Mouse (Mus musculus) ES-Bruce4 (cell line): Measurements from ENCODE around the gene Mvb12b. TPM values are rescaled to one million over a fixed set of nuclear protein-coding genes. Genes with fewer than 3 reads are reported as not detected.

Experiments used
- H3K27ac ChIP-seq: 2 replicates; pipeline ENCODE4 v1.5.1; 2012; ENCODE audit warnings: low read length, inconsistent platforms; ENCODE audit not compliant: insufficient read depth
- H3K27me3 ChIP-seq: 2 replicates; pipeline ENCODE4 v1.6.1; 2012; ENCODE audit warnings: mild to moderate bottlenecking, low read length, inconsistent platforms; ENCODE audit not compliant: control insufficient read depth, poor library complexity, insufficient read depth, severe bottlenecking
- H3K36me3 ChIP-seq: 2 replicates; pipeline ENCODE4 v1.6.1; 2012; ENCODE audit warnings: inconsistent platforms, mild to moderate bottlenecking, low read length, moderate library complexity; ENCODE audit not compliant: control insufficient read depth, poor library complexity, insufficient read depth, severe bottlenecking
- H3K4me1 ChIP-seq: one replicate; pipeline ENCODE4 v1.8.1; 2011; ENCODE audit warnings: low read length; ENCODE audit not compliant: control insufficient read depth, insufficient read depth
- H3K4me3 ChIP-seq: 2 replicates; pipeline ENCODE4 v1.5.1; 2011; ENCODE audit warnings: low read depth, mild to moderate bottlenecking, low read length
- H3K9ac ChIP-seq: 2 replicates; pipeline ENCODE4 v1.6.1; 2012; ENCODE audit warnings: low read depth, mild to moderate bottlenecking, inconsistent platforms; ENCODE audit not compliant: poor library complexity, severe bottlenecking
- H3K9me3 ChIP-seq: replicated peaks from 2 replicates; pipeline ENCODE4 v1.6.1; 2012; ENCODE audit warnings: mild to moderate bottlenecking, low read length, inconsistent platforms; ENCODE audit not compliant: control insufficient read depth, poor library complexity, insufficient read depth, severe bottlenecking
- CTCF ChIP-seq: IDR thresholded peaks from one replicate; pipeline ENCODE4 v1.8.1; 2011; ENCODE audit warnings: low read depth, low read length
- EP300 ChIP-seq: IDR thresholded peaks from 2 replicates; pipeline ENCODE4 v1.6.1; 2011; ENCODE audit warnings: low read depth, low read length; ENCODE audit not compliant: insufficient read depth
- POLR2A ChIP-seq: IDR thresholded peaks from one replicate; pipeline ENCODE4 v1.8.1; 2011; ENCODE audit warnings: low read length; ENCODE audit not compliant: insufficient read depth
- polyA plus RNA-seq: library from polyadenylated mRNA; stranded (reverse); fragments of >200 nt; gene quantifications from 2 replicates; pipeline ENCODE4 v1.2.4, GENCODE M21; 2011; ENCODE audit warnings: low read depth; ENCODE audit not compliant: missing spikeins, insufficient read depth, insufficient read length

The Mvb12b gene
- polyA plus RNA-seq, 1 experiment = 11.5 TPM

GRCm38 (mm10) chr2:33754980-33755632, 132.6 kb downstream of the Mvb12b start:
- Histone ChIP-seq H3K27me3 (no peaks in the 10 kb centered on the region), H3K9me3 (no peaks in the 10 kb centered on the region), H3K4me3 (no peak overlapping the region), H3K9ac (no peak overlapping the region), H3K27ac (no peak overlapping the region), H3K36me3 (no peaks in the 10 kb centered on the region), H3K4me1 (no peaks in the 10 kb centered on the region)
- no peak for TF ChIP-seq POLR2A
- TF ChIP-seq CTCF = no peak
- TF ChIP-seq EP300 = no peak

GRCm38 (mm10) chr2:33754317-33754633, 133.5 kb downstream of the Mvb12b start:
- no peak overlapping the region for H3K9ac ChIP-seq
- H3K4me1 ChIP-seq = no peaks in the 10 kb centered on the region
- no peak for TF ChIP-seq POLR2A
- no peak for TF ChIP-seq EP300
- TF ChIP-seq CTCF = no peak

GRCm38 (mm10) chr2:33753630-33754316, 134.0 kb downstream of the Mvb12b start:
- Histone ChIP-seq H3K36me3 (no peaks in the 10 kb centered on the region), H3K9ac (no peak overlapping the region), H3K27ac (no peak overlapping the region), H3K4me3 (no peak overlapping the region), H3K27me3 (no peaks in the 10 kb centered on the region), H3K9me3 (no peaks in the 10 kb centered on the region), H3K4me1 (no peaks in the 10 kb centered on the region)
- no peak for TF ChIP-seq EP300
- no peak for TF ChIP-seq CTCF
- no peak for TF ChIP-seq POLR2A

More at GRCm38 (mm10) chr2:33754317-33754633, 133.5 kb downstream of the Mvb12b start:
- no peaks in the 10 kb centered on the region for H3K9me3 ChIP-seq
- no peak overlapping the region for H3K4me3 ChIP-seq
- no peak overlapping the region for H3K27ac ChIP-seq
- H3K36me3 ChIP-seq = no peaks in the 10 kb centered on the region
- H3K27me3 ChIP-seq = no peaks in the 10 kb centered on the region

- Histone ChIP-seq H3K9me3 (no peaks in the 10 kb centered on the region), H3K4me1 (no peaks in the 10 kb centered on the region), H3K4me3 (no peak overlapping the region), H3K36me3 (no peaks in the 10 kb centered on the region), H3K9ac (no peak overlapping the region), H3K27ac (no peak overlapping the region), H3K27me3 (no peaks in the 10 kb centered on the region)
- TF ChIP-seq EP300 (no peak), CTCF (no peak), POLR2A (no peak)
These were observed 137.1 kb downstream of the Mvb12b start for GRCm38 (mm10) chr2:33750611-33751010.

GRCm38 (mm10) chr2:33746471-33746870, 141.3 kb downstream of the Mvb12b start:
- Histone ChIP-seq H3K9ac (no peak overlapping the region), H3K27me3 (no peaks in the 10 kb centered on the region), H3K36me3 (no peaks in the 10 kb centered on the region), H3K27ac (no peak overlapping the region), H3K9me3 (no peaks in the 10 kb centered on the region), H3K4me3 (no peak overlapping the region), H3K4me1 (no peaks in the 10 kb centered on the region)
- TF ChIP-seq CTCF (no peak), EP300 (no peak), POLR2A (no peak)

GRCm38 (mm10) chr2:33745724-33746123, 142.0 kb downstream of the Mvb12b start:
- Histone ChIP-seq H3K4me3 (no peak overlapping the region), H3K27me3 (no peaks in the 10 kb centered on the region), H3K27ac (no peak overlapping the region), H3K9me3 (no peaks in the 10 kb centered on the region), H3K4me1 (no peaks in the 10 kb centered on the region), H3K9ac (no peak overlapping the region), H3K36me3 (no peaks in the 10 kb centered on the region)
- TF ChIP-seq POLR2A (no peak), EP300 (no peak), CTCF (no peak)
